Mouse (Mus musculus) forebrain, embryonic 10.5 days (tissue): ENCODE results near the gene Ucp3. TPM values are rescaled to one million over a fixed set of nuclear protein-coding genes. Genes with fewer than 3 reads are reported as not detected.
"Not testable (repeated sequence)": the region's sequence is repeated elsewhere in the genome, so short reads cannot be mapped to it uniquely, and the experiment has no call there.

Source experiments
- DNase-seq: peaks from one replicate; pipeline ENCODE4 v3.0.0-alpha.2; 2017; ENCODE audit warnings: low spot score; ENCODE audit errors: extremely low spot score
- H3K27ac ChIP-seq: fragments of 300-500 bp; sonication (generic); 2 replicates; pipeline ENCODE4 v1.5.1; 2016; ENCODE audit warnings: mild to moderate bottlenecking
- H3K27me3 ChIP-seq: fragments of 300-500 bp; sonication (generic); 2 replicates; pipeline ENCODE4 v1.6.1; 2016; ENCODE audit warnings: mild to moderate bottlenecking; ENCODE audit not compliant: poor library complexity, severe bottlenecking
- H3K36me3 ChIP-seq: fragments of 300-500 bp; sonication (generic); replicated peaks from 2 replicates; pipeline ENCODE4 v1.6.1; 2016; ENCODE audit warnings: mild to moderate bottlenecking, moderate library complexity
- H3K4me1 ChIP-seq: fragments of 300-500 bp; sonication (generic); 2 replicates; pipeline ENCODE4 v1.6.1; 2016
- H3K4me3 ChIP-seq: fragments of 300-500 bp; sonication (generic); 2 replicates; pipeline ENCODE4 v1.5.1; 2016; ENCODE audit warnings: mild to moderate bottlenecking, moderate library complexity
- H3K9me3 ChIP-seq: fragments of 300-500 bp; sonication (generic); 2 replicates; pipeline ENCODE4 v1.6.1; 2016; ENCODE audit warnings: mild to moderate bottlenecking, moderate library complexity
- WGBS: fragments of 180-500 bp; shearing (Covaris S2); methylation state at CpG from one replicate; pipeline ENCODE4 v1.1.7; 2016; 5-methylcytosine and 5-hydroxymethylcytosine counted together
- polyA plus RNA-seq: library from polyadenylated mRNA; unstranded; fragments of >200 nt; fragmentation: Nextera tagmentation; extraction: Ambion mirVana; gene quantifications from 2 replicates; pipeline ENCODE4 v1.2.1, GENCODE M21; 2016

Gene Ucp3
- polyA plus RNA-seq, 1 experiment from 2014 or later: not detected

- Histone ChIP-seq H3K36me3 (no peaks in the 10 kb centered on the region), H3K27me3 (0 out of 2 replicates have a peak, but pooled peaks cover 3% of the 10 kb centered on the region), H3K4me3 (no peak overlapping the region), H3K9me3 (no peaks in the 10 kb centered on the region), H3K27ac (no peak overlapping the region), H3K4me1 (peaks cover 5% of the 10 kb centered on the region; the same call in 1 of the 2 replicates)
- WGBS: 81% methylated on average over 15 of the region's 15 CpGs
- no peak for DNase-seq
These were observed 7.0 kb downstream of the Ucp3 start for GRCm38 (mm10) chr7:100479823-100480164.

GRCm38 (mm10) chr7:100480175-100480574, 7.4 kb downstream of the Ucp3 start:
- WGBS: 82% methylated on average over 17 of the region's 17 CpGs
- no peak overlapping the region for H3K27ac ChIP-seq

DNA sequence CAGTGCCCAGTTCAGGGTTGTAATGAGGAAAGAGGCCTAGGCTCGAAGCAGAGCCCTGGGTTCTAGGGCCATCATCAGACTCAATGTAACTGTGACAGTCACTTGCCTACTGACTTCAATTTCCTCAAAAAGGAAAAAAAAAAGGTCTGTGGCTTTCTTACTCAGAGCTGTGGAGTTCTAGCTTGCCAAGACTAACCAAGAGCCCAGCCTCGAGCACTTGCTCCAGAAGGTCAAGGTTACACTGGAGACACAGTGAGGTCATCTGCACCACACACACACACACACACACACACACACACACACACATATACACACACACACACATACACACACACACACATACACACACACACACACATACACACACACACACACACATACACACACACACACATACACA, 9.3 kb downstream of the Ucp3 start:
- 83% methylated on average over 2 of the region's 2 CpGs for WGBS
- not testable (repeated sequence) for H3K9me3 ChIP-seq, H3K36me3 ChIP-seq, H3K27ac ChIP-seq, H3K4me3 ChIP-seq, DNase-seq, H3K4me1 ChIP-seq, H3K27me3 ChIP-seq

More at GRCm38 (mm10) chr7:100480175-100480574, 7.4 kb downstream of the Ucp3 start:
- Histone ChIP-seq H3K27me3 (0 out of 2 replicates have a peak, but pooled peaks cover 3% of the 10 kb centered on the region), H3K4me3 (no peak overlapping the region), H3K9me3 (no peaks in the 10 kb centered on the region), H3K4me1 (peaks cover 5% of the 10 kb centered on the region; the same call in 1 of the 2 replicates), H3K36me3 (no peaks in the 10 kb centered on the region)
- DNase-seq: no peak

GRCm38 (mm10) chr7:100484493-100484892, 11.7 kb downstream of the Ucp3 start:
- 0 out of 2 replicates have a peak overlapping the region, but pooled peaks have one; percentile 40 for H3K27ac ChIP-seq
- H3K27me3 ChIP-seq: no peaks in the 10 kb centered on the region
- H3K36me3 ChIP-seq: no peaks in the 10 kb centered on the region
- WGBS: 87% methylated on average over 5 of the region's 5 CpGs
- peaks cover 11% of the 10 kb centered on the region for H3K4me1 ChIP-seq
- DNase-seq: no peak
- no peak overlapping the region for H3K4me3 ChIP-seq
- no peaks in the 10 kb centered on the region for H3K9me3 ChIP-seq

DNA sequence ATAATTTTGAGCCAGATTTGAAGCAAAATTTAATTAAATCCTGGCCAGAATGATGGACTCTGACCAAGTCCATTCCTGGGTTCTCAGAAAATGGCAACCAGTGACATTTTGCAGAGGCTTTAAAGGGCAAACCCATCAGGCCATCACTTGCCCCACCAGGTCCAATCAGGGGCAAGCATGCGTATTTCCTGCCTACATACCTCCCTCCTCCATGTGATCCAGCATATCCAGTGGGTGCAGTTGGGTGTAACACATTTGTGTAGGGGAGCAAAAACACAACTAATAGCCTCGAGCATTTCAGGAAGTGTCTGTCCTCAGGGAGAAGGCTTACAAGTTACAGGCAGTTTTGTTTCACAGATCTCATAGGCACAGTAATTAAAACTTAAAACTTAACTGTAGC, 14.5 kb downstream of the Ucp3 start:
- 83% methylated on average over 2 of the region's 2 CpGs for WGBS
- Histone ChIP-seq H3K36me3 (no peaks in the 10 kb centered on the region), H3K4me1 (peaks cover 8% of the 10 kb centered on the region), H3K27me3 (peaks cover 7% of the 10 kb centered on the region), H3K9me3 (no peaks in the 10 kb centered on the region), H3K27ac (no peak overlapping the region), H3K4me3 (no peak overlapping the region)
- no peak for DNase-seq

GRCm38 (mm10) chr7:100488474-100489048, 15.8 kb downstream of the Ucp3 start:
- Histone ChIP-seq H3K4me1 (peaks cover 21% of the 10 kb centered on the region), H3K4me3 (no peak overlapping the region), H3K36me3 (no peaks in the 10 kb centered on the region), H3K9me3 (no peaks in the 10 kb centered on the region), H3K27me3 (peaks cover 20% of the 10 kb centered on the region), H3K27ac (0 out of 2 replicates have a peak overlapping the region, but pooled peaks have one; percentile 27)
- no peak for DNase-seq
- 52% methylated on average over 10 of the region's 10 CpGs for WGBS

DNA sequence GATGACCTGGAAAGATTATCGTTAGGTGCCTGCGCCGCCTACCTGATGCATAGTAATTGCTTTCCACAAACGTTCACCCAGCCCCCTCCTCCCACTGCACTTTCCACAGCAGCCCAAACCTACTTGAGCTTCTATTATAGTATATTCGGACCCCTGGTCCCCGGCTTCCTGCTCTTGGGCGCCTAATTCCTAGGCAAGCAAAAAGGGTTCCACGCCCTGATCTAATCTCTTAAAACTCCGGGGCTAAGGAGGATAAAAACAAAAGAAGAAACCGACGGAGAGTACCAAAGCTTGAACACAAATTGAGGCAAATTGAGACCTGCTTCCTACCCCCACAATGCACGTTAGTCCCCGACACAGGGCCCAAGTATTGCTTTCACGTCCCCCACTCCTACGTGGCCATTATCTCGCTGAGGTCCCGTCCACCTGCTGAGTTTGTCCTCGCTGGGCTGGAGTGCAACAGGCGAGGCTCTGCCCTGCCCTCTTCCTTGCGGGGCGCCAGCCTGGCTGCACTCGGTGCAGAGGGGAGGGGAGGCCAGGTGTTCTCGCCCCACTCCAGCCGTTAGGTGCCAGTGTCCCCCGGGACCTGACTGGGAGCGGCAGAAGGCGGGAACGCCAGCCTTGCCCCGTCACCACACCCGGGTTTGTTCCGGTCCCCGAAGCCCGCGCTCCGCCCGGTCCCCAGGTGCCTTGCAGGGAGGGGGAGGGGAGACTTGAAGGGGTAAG, 19.8 kb downstream of the Ucp3 start:
- Histone ChIP-seq H3K9me3 (no peaks in the 10 kb centered on the region), H3K27ac (peak overlapping the region; percentile 87), H3K27me3 (peaks cover 36% of the 10 kb centered on the region), H3K4me3 (peak overlapping the region; percentile 64), H3K36me3 (peaks cover 10% of the 10 kb centered on the region), H3K4me1 (peaks cover 55% of the 10 kb centered on the region)
- WGBS: 1% methylated on average over 35 of the region's 36 CpGs
- DNase-seq: no peak

DNA sequence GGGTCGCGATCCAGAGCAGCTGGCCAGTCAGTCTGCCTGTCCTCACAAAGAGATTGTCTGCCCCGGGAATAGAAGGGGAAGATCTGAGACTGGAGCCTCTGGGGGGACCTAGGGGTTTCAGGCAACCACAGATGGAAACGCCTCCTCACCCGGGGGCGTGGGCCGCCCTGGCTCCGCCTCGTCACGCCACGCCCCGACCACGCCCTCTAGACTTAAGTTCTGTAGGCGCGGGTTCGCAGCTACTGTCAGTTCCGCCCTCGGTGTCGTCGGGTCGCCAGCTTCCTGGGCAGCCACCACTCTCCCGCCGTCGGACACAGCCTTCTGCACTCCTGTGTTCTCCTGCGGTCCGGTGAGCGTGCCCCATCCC, 20.3 kb downstream of the Ucp3 start, which contains the start of gene Ucp2:
Gene Ucp2 (plus strand): TSS at position 221 of the 367 bp plus-strand sequence.
- 1% methylated on average over 27 of the region's 27 CpGs for WGBS
- Histone ChIP-seq H3K4me1 (peaks cover 55% of the 10 kb centered on the region), H3K27ac (peak within 1 kb of the TSS; percentile 87), H3K4me3 (peak within 1 kb of the TSS; percentile 64), H3K9me3 (no peaks in the 10 kb centered on the region), H3K27me3 (peaks cover 36% of the 10 kb centered on the region), H3K36me3 (peaks cover 15% of the 10 kb centered on the region)
- peak; percentile 73 for DNase-seq

DNA sequence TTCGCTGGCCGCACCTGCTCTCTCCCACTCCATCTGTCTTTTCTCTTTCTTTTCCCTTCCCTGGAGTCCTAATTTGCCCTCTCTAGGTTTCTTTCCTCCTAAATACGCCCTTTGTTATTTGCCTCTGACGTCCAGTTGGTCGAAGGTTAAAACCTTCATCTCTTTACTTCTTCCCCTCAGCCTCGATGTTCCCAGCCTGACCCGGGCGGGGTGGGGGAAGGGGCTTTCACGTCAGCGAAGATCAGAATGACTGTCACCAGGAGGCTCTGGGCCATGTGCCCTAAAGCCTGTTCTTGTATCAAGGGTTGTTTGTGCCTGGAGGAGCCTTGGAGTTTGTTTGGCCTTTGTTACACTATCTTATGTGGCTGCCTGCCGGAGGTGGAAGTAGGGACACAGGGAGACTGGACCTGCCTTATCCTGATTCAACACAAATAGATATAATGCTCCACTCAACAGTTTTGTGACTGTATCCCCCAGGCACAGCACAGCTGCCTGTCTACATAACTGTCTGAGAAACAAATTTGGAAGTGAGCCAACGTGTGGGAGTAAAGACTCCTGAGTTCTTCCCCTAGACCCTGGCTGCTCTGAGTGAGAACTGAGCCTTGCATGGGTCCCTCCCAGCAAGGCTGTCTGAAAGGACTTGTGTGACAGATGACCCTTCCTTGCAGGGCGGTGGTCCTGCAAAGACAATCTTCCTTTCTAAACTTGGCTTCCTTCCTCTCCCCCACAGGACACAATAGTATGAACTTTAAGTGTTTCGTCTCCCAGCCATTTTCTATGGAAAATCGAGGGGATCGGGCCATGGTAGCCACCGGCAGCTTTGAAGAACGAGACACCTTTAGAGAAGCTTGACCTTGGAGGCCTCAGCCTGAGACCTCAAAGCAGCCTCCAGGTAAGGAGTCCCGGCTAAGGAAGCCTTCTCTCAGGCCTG, 21.0 kb downstream of the Ucp3 start:
- Histone ChIP-seq H3K4me3 (peak overlapping the region; percentile 64), H3K4me1 (peaks cover 50% of the 10 kb centered on the region), H3K36me3 (peaks cover 22% of the 10 kb centered on the region), H3K9me3 (no peaks in the 10 kb centered on the region), H3K27ac (peak overlapping the region; percentile 87), H3K27me3 (peaks cover 36% of the 10 kb centered on the region)
- DNase-seq: no peak
- WGBS: 41% methylated on average over 19 of the region's 19 CpGs

GRCm38 (mm10) chr7:100494415-100494831, 21.6 kb downstream of the Ucp3 start:
- peaks cover 49% of the 10 kb centered on the region for H3K4me1 ChIP-seq
- DNase-seq: no peak

GRCm38 (mm10) chr7:100495042-100495441, 22.3 kb downstream of the Ucp3 start:
- Histone ChIP-seq H3K4me1 (peaks cover 49% of the 10 kb centered on the region), H3K9me3 (no peaks in the 10 kb centered on the region), H3K36me3 (peaks cover 32% of the 10 kb centered on the region), H3K27me3 (peaks cover 36% of the 10 kb centered on the region), H3K4me3 (peak overlapping the region; percentile 64), H3K27ac (peak overlapping the region; percentile 87)
- peak; percentile 33 for DNase-seq
- WGBS: 39% methylated on average over 8 of the region's 8 CpGs

More at GRCm38 (mm10) chr7:100494415-100494831, 21.6 kb downstream of the Ucp3 start:
- peak overlapping the region; percentile 87 for H3K27ac ChIP-seq
- H3K4me3 ChIP-seq: peak overlapping the region; percentile 64
- 90% methylated on average over 7 of the region's 7 CpGs for WGBS
- peaks cover 36% of the 10 kb centered on the region for H3K27me3 ChIP-seq
- H3K36me3 ChIP-seq: peaks cover 28% of the 10 kb centered on the region
- H3K9me3 ChIP-seq: no peaks in the 10 kb centered on the region

DNA sequence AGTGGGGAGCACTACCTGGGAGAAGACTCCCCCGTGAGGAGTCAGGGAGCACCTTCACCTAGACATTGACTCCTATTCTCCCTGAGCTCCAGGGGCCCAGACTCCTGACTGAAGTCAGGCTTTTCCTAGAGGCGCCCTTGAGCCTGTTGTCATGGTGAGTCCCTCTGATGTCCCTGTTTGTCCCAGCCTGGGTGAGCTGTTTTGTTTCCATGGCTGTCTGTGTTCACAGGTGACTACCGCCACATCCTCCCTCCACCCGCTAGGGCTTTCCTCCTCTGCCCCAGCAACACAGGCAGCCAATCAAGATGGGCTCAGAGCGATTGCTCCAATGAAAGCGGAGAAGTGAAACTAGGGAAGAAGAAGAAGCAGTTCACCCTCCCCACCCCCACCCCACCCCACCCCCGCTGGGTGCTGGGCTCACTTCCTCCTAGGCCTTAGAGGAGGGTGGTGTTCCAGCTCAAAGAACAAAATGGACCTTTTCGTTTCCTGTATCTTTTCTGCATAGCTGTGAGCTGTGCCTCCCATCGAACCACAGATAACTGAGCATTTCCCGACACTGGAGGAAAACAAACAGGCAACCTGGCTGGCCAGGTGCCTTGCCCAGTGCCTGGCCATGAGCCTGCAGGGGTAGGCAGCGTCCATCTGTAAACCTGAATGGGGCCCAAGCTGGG, 22.9 kb downstream of the Ucp3 start:
- Histone ChIP-seq H3K27me3 (peaks cover 36% of the 10 kb centered on the region), H3K4me3 (peak overlapping the region; percentile 64), H3K27ac (peak overlapping the region; percentile 87), H3K4me1 (peaks cover 49% of the 10 kb centered on the region), H3K9me3 (no peaks in the 10 kb centered on the region), H3K36me3 (peaks cover 32% of the 10 kb centered on the region)
- peak; percentile 59 for DNase-seq
- whole genome bisulfite sequencing: 30% methylated on average over 11 of the region's 11 CpGs
